Mouse (Mus musculus) adrenal gland, adult (tissue): ENCODE measurements around the gene Stn1.

Experiments used
- DNase-seq, 2 experiments: peaks; one replicate each; pipeline ENCODE4 v3.0.0; 2022 to 2023; ENCODE audit warnings: low spot score in 1 of 2; ENCODE audit not compliant: inconsistent age in 2 of 2

Gene Stn1

DNA sequence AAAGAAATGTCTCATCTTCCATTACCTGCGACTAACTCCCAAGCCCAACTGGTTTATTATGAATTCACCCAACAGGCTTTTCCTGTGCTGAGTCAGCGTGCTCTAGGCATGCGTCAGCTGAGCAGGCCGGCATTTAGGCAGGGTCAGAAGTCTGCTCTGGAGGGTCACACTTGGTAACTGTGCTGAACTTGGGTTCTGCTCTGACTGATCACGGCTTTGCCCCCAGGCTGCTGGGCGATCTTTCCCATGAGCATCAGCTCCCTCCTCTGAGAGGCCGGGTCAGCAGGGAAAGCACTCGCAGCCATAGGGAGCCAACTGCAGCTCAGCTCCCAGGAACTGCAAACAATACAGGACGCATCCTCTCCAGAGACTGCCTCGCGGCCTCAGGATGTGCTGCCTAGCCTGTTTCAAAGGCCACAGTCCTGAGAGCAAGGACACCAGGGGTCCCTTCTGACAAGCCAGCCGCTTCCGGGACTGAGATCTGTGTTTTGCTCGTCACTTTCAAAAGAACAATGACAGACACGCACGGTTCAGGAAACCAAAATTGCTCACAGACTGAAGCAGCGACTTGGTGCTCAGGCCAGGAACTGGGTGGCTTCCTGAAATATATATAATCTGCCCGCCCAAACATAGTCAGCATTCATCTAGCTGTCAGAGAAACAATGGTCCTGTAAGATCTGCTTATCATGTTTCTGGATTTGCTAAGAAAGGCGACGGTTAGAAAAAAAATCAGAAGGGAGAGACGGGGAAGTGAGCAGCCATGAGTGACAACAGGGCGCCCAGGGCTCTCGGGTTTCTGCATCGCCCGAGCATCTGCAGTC lies 26.6 kb downstream of the Stn1 start:
- peak; percentile 39 to 63 for DNase-seq

DNA sequence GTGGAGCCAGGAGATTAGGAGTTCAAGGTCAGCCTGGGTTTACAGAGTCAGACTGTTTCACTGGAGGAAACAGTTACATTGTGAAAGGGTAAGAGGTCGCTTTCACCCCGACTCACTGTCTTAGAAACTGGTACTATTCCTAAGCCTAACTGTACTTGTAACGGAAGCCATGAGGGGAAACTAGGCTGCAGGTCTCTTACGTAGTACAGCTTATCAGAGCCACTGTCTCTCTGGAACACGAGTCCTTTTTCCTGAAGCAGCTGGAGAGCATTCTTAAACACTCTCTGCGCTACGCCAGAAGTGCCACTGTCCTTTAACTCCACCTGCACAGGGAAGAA lies 27.2 kb downstream of the Stn1 start:
- no peak for DNase-seq

DNA sequence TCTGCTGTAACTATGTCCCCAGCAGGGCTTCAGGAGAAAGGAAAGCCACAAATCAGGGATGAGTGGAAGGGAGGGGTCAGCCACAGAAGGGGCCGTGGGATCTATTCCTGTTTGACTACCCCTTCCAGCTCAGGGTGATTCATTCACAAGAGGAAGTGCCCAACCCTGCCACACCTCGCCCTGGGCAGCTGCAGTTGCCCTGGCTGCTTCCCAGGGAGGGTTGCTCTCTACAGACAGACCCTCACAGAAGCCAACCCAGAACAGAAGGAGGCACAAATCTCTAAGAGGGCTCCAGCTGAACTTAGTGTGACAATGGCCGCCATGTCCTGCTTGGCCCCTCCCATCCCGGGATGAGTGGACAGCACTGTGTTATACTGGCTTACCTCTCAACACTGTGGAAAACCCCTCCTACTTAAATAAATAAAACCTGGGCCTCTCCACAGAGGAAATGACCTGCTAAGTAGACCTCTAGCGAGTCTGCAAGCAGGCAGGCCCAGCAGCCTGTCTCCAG lies 28.5 kb downstream of the Stn1 start:
- peak in 1 of 2 experiments; percentile 43 for DNase-seq

DNA sequence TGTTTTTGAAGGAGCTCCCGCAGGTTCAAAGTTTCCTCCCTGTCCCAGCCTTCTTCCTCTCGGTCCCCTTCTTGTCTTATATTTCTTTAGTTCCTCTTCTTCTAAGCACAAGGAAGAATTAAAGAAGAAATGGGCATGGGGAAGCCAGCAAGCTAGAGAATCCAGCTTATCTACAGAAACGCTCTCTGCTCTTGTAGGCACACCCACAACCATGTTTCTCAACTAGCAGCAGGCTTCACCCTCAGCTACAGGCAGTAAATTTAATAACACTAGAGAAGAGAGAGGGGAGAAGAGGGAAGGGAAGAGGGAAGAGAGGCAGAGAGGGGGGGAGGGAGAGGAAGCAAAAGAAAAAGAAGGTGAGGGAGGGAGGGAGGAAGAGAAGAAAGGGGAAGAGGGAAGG lies 29.1 kb downstream of the Stn1 start:
- DNase-seq: no peak

DNA sequence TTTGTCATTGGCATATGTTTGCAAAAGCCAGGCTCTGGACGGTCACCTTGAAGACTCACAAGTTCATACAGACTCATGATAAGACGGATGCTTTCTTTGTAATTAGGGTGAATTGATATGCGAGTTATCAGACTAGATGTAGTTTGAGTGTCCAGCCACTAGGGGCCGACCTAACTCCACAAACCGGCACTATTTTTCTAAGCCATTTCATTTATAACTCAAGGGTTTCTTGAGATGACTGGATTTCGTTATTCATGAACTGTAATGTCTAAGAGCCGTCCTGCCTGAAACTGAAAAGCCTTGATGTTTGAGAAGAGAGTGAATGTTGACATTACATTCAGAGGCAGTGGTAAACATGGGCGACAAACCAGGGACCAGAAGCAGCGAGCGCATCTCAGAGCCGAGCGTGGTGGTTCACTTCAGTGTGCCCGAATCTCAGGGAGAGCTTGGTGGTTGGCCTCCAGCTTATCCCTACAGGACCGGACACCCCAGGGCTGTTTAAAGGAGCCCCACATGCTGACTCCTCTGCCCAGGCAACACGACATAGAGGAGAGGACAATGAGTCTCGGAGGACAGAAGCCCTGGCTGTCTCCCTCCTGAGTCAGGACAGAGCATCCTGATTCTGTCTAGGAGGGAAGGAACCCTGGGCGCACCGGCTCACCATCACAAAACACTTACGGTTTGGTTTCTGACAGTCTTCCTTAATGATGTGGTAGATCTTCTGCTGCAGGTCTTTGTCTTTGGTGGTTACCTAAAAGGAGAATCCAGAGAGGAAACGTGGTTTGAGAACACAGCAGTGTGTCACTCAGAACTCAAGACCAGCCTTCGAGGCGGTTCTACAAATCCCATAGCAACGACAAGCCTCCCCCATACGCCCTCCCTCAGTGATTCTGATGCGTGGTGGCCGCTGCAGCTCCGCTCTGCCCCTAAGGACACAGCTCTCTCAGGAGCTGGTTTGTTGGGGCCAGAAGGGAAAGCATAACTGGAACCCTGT lies 29.9 kb downstream of the Stn1 start:
- peak; percentile 59 to 86 for DNase-seq

DNA sequence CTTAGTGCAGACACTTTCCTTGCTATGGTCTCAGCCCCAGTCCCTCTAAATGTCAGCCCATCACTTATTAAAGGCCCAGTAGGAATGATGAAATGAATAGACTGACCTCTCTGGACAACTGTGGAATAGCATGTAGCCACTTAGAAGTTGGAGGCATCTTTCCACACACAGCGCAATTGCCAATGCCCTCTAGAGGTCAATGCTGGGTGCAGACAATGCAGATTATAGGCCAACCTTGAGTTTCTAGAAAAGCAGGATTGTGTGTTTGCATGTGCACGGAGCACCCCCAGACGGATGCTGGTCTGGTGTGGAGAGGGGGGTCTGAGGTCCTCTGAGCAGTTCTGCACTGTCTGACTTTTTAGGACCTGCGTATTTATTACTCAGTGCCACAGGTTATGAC lies 33.7 kb downstream of the Stn1 start:
- DNase-seq: peak in 1 of 2 experiments; percentile 55

DNA sequence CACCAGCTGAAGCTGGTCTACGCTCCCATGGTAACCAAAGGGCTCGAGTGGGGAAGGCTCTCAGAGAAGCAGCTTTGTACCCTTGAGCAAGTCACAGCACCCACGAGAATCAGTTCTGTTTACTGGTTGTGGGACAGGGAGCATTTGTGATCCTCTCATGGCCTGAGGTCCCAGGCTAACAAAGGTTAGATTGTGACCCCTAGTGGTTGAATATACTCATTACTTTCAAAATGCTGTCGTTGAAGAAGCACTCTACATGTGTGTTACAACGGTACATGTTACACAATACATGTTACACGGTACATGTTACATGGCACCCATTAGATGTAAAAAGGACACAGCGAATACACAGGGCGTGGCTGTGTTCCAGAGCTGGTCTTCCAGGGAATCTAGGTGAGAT lies 34.7 kb downstream of the Stn1 start:
- peak in 1 of 2 experiments; percentile 66 for DNase-seq

DNA sequence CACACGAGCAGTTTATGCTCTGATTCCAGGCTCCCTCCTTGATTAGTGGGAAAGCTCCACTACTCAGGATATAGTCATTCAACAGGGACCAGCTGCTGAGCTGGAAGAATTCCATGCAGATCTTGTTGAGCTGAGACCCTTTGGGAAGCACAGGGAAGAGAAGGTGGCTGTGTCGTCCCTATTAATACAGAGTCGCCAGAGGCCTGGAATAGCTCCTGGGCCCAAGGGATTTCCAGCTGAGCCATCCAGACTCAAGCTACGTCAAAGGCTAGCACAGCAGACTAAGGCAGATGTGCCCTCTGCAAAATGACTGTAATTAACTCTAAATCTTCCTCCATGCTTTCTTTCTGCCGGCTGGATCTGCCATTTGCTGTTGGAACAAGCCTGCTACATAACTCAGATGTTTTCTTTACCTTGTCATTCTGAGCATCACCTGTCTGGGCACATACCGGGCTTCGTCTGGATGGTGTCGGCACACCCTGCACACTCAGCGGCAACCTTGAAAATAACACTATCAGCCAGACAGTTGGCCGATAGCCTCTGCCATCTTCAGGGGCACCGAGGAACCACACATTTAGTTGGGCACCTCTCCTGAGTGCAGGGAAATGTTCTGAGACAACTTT lies 36.8 kb downstream of the Stn1 start:
- DNase-seq: no peak

DNA sequence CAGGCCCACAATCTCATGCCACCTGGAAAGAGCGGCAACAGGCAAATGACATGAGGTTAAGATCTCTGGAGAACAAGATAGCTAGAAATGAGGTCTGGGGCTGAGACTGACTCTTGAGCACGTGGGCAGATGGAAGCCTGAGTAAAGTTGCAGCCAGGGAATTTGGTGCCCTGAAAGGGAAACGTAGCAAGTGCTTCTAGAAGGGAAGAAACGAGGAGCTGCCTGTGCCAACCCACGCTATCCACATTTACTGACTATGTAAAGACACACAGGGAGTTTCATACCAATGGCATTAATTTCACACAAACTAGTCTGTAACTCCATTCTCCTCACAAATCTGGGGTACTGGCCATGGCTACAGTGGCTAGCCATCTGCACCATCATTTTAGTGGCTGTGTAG lies 37.5 kb downstream of the Stn1 start:
- no peak for DNase-seq

DNA sequence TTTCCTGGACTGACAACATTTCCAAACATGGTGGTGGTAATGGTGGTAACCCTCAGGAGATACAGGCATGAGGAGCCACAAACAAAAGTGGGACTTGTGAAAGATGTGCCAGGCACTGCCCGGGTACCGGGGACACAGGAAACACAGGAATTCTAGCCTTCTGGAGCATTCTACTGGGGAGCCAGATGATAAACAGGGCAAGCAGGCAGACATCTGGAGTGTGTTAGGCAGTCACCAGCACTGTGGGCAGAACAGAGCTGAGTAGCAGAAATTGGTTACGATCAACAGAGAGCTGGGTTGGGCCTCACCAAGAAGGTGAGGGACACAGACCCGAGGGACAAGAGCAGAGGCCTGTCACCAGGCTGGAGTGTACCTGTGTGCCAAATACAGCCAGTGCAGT lies 38.4 kb downstream of the Stn1 start:
- no peak for DNase-seq

DNA sequence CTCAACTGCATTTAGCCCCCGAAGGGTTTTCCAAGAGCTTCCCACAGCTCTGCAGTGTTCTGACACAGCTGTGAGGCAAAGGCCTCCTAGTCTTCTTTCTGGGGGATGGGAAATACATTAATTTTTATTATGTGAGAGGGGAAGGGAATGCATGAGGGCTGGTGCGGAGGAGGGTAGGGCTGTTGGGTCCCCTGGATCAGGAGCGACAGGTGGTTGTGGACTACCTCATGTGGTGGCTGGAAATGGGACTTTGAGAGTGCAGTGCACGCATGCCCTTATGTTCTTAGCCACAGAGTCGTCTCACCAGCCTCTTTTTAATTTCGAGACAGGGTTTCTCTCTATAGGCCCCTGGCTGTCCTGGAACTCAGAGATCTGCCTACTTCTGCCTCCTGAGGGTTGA lies 39.6 kb downstream of the Stn1 start:
- DNase-seq: no peak

DNA sequence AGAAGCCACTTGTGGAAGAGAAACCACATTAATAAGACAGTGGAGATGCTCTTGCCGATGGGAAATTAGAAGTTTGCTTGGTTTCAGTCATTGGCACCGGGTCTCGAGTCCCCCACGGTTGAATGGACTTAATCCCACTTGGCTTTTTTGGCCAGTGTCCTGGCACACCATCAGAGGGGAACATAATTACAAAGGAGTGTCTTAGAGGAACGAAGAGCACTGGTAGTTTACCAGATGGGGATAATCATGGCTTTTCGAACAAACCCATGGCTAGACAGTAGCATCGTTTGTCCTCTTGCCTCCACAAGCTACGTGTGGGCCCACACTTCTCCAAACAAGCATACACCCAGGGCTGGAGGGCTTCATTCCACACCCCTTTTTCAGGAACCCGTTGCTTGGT lies 40.0 kb downstream of the Stn1 start:
- no peak for DNase-seq

DNA sequence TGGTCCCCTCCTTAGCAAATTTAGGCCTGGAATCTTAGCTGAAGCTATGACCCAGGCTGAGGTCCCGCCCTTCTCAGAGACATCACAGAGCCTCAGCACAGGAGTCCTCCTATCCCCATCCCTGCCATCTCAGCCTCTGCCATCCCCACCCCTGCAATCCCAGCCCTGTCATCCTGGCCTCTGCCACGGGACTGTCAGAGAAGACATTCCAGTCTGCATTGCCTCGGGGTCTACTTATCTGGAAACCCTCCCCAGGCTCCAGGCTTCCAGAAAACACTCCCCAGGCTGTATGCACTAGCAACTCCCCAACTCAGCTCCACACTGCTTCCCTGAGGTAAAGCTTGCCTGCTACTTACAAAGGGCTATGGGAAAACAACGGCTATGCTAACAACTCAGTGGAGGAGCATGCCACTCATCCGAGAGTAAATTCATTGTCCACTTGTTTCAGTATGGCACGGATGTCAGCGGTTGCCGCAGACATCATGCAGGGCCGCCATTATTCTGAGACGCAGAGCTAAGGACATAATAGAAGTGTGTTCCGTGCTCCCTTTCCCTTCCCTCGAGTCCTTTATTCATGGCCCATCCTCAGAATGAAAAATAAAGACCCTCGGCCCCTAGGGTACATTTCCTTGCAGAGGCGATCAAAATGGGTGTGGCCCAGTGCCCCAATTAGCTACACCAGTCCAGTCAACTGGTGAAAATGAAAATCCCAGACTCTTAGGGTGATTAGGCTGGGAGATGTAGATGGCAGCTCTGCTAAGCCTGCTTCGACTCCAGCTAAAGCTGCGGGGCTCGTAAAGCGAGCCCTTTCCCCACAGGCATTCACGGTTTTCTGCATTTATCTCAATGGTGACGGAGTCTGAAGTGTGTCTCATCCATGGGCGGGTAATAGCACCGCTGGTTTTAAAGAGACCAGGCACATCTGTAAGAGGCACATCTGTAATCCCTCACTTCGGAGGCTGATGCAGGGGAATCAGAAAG lies 44.0 kb downstream of the Stn1 start:
- no peak for DNase-seq

DNA sequence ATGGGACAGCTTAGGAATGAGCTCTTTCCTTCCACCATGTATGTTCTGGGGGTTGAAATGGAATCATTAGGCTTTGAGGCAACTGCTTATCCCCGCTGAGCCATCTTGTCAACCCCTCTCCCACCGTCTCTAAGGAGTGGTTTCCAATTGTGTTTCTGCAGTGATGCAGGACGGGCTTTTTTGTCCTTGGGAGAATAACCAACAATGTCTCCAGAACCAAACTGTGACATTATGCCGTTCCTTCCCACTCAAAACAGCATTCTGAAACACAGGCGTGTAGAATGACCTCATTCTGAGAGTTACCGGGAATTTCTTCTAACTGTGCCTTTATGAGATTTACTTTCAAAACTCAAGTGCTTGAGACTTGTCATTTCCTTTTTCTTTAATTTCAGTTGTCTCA lies 44.9 kb downstream of the Stn1 start:
- no peak for DNase-seq

DNA sequence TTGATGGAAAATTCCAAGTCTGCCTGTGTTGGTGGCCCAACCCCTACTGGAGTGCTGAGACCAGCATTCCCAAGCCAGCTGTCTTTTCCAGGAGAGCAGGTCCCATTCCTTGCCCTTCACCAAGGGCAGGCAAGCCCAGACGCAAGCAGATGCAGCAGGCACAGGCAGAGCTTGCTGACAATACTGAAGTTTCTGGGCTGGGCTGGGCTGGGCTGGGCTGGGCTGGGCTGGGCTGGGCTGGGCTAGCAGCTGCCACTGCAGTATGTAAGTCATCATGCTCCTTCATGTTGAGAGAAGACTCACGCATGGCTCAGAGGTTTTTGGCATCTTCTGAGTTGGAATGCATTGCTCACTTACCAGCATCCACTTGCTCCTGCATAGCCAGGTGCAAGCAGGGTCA lies 45.5 kb downstream of the Stn1 start:
- peak in 1 of 2 experiments; percentile 51 for DNase-seq

DNA sequence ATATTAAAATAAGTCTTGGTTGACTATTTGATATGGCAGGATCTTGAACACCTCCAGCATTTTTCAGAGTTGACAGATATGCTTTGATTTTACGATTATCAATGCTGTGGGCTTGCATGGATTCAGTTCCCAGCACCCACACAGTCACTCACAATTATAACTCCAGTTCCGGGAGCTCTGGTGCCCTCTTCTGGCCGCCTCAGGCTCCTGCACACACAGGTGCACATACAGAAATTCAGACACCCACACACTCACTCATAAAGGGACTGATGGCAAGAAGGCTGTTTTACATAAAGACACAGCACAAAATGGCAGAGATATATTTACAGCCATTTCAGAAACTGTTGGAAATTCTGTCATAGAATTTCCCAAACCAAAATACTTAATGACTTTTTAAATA lies 48.1 kb downstream of the Stn1 start:
- DNase-seq: no peak

DNA sequence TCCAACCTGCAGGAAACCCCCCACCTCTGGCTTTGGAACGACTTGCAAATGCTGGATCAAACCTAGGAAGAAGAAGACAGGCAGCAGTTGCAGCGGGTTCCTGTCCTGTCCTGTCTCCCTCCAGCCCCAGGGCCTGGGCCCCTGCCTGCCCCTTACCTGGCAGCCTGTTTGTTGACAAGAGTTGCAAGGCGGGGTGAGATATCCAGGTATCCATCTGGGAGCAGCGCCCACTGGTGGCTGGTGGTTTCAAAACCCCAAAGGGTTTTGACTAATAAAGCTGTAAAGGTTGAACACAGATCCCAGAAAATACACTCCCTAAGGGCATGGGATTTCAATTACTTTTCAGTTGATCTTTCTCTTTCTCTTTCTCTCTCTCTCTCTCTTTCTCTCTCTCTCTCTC lies 49.1 kb downstream of the Stn1 start:
- DNase-seq: peak in 1 of 2 experiments; percentile 62

DNA sequence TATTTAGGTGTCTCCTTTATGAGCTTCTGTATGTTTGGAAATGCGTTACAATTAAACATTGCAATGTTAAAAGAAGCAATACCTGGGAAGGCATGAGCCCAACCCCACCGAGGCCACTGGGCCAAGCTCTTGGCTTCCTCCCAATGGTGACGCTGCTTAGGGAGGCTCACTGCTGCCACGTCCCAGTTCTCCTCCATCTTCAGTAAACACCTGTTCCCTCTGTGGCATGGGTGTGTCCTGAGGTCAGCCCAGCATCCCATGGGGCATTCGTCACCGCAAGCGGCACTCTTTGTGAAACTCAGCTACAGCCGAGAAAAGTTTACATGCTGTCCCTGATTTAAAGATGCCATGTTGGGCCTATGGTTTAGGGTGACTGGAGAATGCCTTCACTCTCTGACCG lies 49.7 kb downstream of the Stn1 start:
- DNase-seq: no peak

DNA sequence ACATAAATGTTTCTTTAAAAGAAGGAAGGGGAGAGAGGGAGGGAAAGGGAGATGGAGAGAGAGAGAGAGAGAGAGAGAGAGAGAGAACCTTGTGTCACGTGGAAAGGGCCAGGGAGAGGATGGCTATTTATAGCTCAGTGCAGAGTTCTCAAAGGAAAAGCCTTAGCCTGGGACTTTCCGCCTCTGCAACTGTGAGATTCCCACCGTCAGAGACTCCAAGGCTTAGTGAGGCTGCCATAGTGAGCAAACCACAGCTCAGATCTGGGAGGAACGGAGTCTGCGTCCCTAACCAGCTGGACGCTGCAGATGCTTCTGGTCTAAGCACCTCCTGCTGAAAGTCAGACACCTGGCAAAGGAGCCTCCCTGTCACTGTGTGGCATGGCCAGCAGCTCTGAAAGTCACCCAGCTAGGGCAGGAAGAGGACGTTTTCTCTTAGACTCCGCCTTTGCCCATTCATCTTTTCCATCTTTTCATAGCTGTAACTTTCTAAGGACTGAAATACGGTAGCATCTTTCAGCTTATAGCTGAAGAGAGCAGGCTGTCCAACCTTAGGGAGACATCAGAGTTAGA lies 51.2 kb downstream of the Stn1 start:
- peak in 1 of 2 experiments; percentile 43 for DNase-seq

DNA sequence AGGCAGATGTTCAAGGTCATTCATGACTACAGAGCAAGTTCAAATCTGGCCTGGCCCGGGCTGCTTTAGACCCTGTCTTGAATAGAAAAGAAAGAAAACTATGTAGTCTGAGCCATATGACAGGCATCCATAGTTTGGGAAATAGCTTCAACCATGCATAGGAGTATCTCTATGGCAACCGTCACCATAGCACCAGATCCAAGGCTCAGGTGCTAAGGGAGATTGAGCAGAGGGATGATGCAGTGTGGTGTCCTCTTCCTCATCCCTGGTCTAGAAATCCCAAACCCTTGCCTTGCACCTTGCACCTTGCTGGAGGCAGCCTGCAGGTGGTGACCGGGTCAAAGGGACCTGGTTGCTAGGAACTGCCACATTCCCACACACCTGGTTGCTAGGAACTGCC lies 53.2 kb downstream of the Stn1 start:
- DNase-seq: no peak
